Mouse (Mus musculus) neural tube, embryonic 11.5 days (tissue): ENCODE measurements around the gene 1600014C10Rik. TPM values are rescaled to one million over a fixed set of nuclear protein-coding genes. Genes with fewer than 3 reads are reported as not detected.

ENCODE experiments used
- ATAC-seq: fragments of 200-750 bp; cut with Nextera tagmentation; 2 replicates; pipeline ENCODE4 v1.8.0; 2017; ENCODE audit warnings: moderate number of reproducible peaks, mild to moderate bottlenecking, moderate TSS enrichment, moderate library complexity; ENCODE audit not compliant: insufficient read depth, low FRiP score, low TSS enrichment
- DNase-seq: peaks from one replicate; pipeline ENCODE4 v3.0.0-alpha.2; 2015; ENCODE audit warnings: low spot score
- H3K27ac ChIP-seq: fragments of 300-500 bp; sonication (generic); 2 replicates; pipeline ENCODE4 v1.5.1; 2014; ENCODE audit warnings: low read depth, mild to moderate bottlenecking, low read length
- H3K27me3 ChIP-seq: fragments of 300-500 bp; sonication (generic); 2 replicates; pipeline ENCODE4 v1.6.1; 2014; ENCODE audit warnings: mild to moderate bottlenecking, low read length, mixed read lengths; ENCODE audit not compliant: control insufficient read depth, insufficient read depth
- H3K36me3 ChIP-seq: fragments of 300-500 bp; sonication (generic); 2 replicates; pipeline ENCODE4 v1.6.1; 2014; ENCODE audit warnings: mild to moderate bottlenecking, low read length, moderate library complexity, mixed read lengths; ENCODE audit not compliant: control insufficient read depth, insufficient read depth
- H3K4me1 ChIP-seq: fragments of 300-500 bp; sonication (generic); 2 replicates; pipeline ENCODE4 v1.6.1; 2014; ENCODE audit warnings: low read length, mixed read lengths; ENCODE audit not compliant: control insufficient read depth, insufficient read depth
- H3K4me2 ChIP-seq: fragments of 300-500 bp; sonication (generic); 2 replicates; pipeline ENCODE4 v1.6.1; 2014; ENCODE audit warnings: low read depth, mild to moderate bottlenecking, moderate library complexity
- H3K4me3 ChIP-seq: fragments of 300-500 bp; sonication (generic); 2 replicates; pipeline ENCODE4 v1.5.1; 2014; ENCODE audit warnings: low read depth, low read length
- H3K9ac ChIP-seq: fragments of 300-500 bp; sonication (generic); 2 replicates; pipeline ENCODE4 v1.6.1; 2014; ENCODE audit warnings: mild to moderate bottlenecking, low read length
- H3K9me3 ChIP-seq: fragments of 300-500 bp; sonication (generic); 2 replicates; pipeline ENCODE4 v1.6.1; 2016; ENCODE audit warnings: low read length; ENCODE audit not compliant: control insufficient read depth
- WGBS: fragments of 180-500 bp; shearing (Covaris S2); extraction: QIAGEN DNeasy Blood & Tissue Kit; methylation state at CpG from one replicate; pipeline ENCODE4 v1.1.7; 2014; 5-methylcytosine and 5-hydroxymethylcytosine counted together
- polyA plus RNA-seq: library from polyadenylated mRNA; unstranded; fragments of >200 nt; fragmentation: Nextera tagmentation; extraction: Ambion mirVana; gene quantifications from 2 replicates; pipeline ENCODE4 v1.2.1, GENCODE M21; 2014

Gene 1600014C10Rik
- polyA plus RNA-seq, 1 experiment from 2014 or later: 18.3 TPM

GRCm38 (mm10) chr7:38201290-38201658 is 18.3 kb downstream of the 1600014C10Rik start:
- H3K27ac ChIP-seq: no peak overlapping the region
- H3K9ac ChIP-seq: no peak overlapping the region
- ATAC-seq (no peak), DNase-seq (no peak)
- no peaks in the 10 kb centered on the region for H3K9me3 ChIP-seq
- no peak overlapping the region for H3K4me2 ChIP-seq
- no peaks in the 10 kb centered on the region for H3K27me3 ChIP-seq
- 0 out of 2 replicates have a peak, but pooled peaks cover 2% of the 10 kb centered on the region for H3K4me1 ChIP-seq
- 46% methylated on average over 3 of the region's 3 CpGs for WGBS
- no peaks in the 10 kb centered on the region for H3K36me3 ChIP-seq
- H3K4me3 ChIP-seq: no peak overlapping the region

- Histone ChIP-seq H3K36me3 (no peaks in the 10 kb centered on the region), H3K27me3 (no peaks in the 10 kb centered on the region), H3K9me3 (no peaks in the 10 kb centered on the region), H3K4me2 (no peak overlapping the region), H3K27ac (no peak overlapping the region), H3K4me1 (0 out of 2 replicates have a peak, but pooled peaks cover 2% of the 10 kb centered on the region), H3K4me3 (no peak overlapping the region), H3K9ac (no peak overlapping the region)
- WGBS: 89% methylated on average over 6 of the region's 6 CpGs
- ATAC-seq (no peak), DNase-seq (no peak)
Measured at GRCm38 (mm10) chr7:38204314-38204713, 21.3 kb downstream of the 1600014C10Rik start.

GRCm38 (mm10) chr7:38205801-38206200 is 22.8 kb downstream of the 1600014C10Rik start:
- Histone ChIP-seq H3K36me3 (no peaks in the 10 kb centered on the region), H3K9me3 (no peaks in the 10 kb centered on the region), H3K9ac (no peak overlapping the region), H3K4me2 (no peak overlapping the region), H3K27me3 (no peaks in the 10 kb centered on the region), H3K4me1 (0 out of 2 replicates have a peak, but pooled peaks cover under 1% of the 10 kb centered on the region), H3K27ac (no peak overlapping the region), H3K4me3 (no peak overlapping the region)
- ATAC-seq: no peak
- no peak for DNase-seq
- WGBS: 36% methylated on average over 2 of the region's 2 CpGs

GRCm38 (mm10) chr7:38206564-38206963 is 23.5 kb downstream of the 1600014C10Rik start:
- DNase-seq (no peak), ATAC-seq (no peak)
- no peak overlapping the region for H3K4me2 ChIP-seq
- H3K4me1 ChIP-seq: no peaks in the 10 kb centered on the region
- no peaks in the 10 kb centered on the region for H3K9me3 ChIP-seq
- H3K27ac ChIP-seq: no peak overlapping the region
- H3K36me3 ChIP-seq: no peaks in the 10 kb centered on the region
- no peak overlapping the region for H3K4me3 ChIP-seq
- no peak overlapping the region for H3K9ac ChIP-seq
- no peaks in the 10 kb centered on the region for H3K27me3 ChIP-seq
- WGBS: 82% methylated on average over 3 of the region's 3 CpGs

GRCm38 (mm10) chr7:38208969-38209368 is 26.0 kb downstream of the 1600014C10Rik start:
- no peaks in the 10 kb centered on the region for H3K4me1 ChIP-seq
- no peaks in the 10 kb centered on the region for H3K9me3 ChIP-seq
- H3K4me3 ChIP-seq: no peak overlapping the region
- H3K36me3 ChIP-seq: no peaks in the 10 kb centered on the region
- DNase-seq (no peak), ATAC-seq (no peak)
- H3K9ac ChIP-seq: no peak overlapping the region
- H3K27me3 ChIP-seq: no peaks in the 10 kb centered on the region
- no peak overlapping the region for H3K4me2 ChIP-seq
- H3K27ac ChIP-seq: no peak overlapping the region
- WGBS: 77% methylated on average over 3 of the region's 3 CpGs

- Histone ChIP-seq H3K4me1 (no peaks in the 10 kb centered on the region), H3K27ac (no peak overlapping the region), H3K27me3 (no peaks in the 10 kb centered on the region), H3K4me3 (no peak overlapping the region), H3K36me3 (no peaks in the 10 kb centered on the region), H3K9me3 (no peaks in the 10 kb centered on the region), H3K9ac (no peak overlapping the region), H3K4me2 (no peak overlapping the region)
- ATAC-seq: no peak
- DNase-seq: no peak
- WGBS: 74% methylated on average over 11 of the region's 11 CpGs
Measured at GRCm38 (mm10) chr7:38209478-38210152, 26.6 kb downstream of the 1600014C10Rik start.

GRCm38 (mm10) chr7:38212651-38213062 is 29.6 kb downstream of the 1600014C10Rik start:
- no peak overlapping the region for H3K4me2 ChIP-seq
- H3K9me3 ChIP-seq: no peaks in the 10 kb centered on the region
- WGBS: 64% methylated on average over 3 of the region's 3 CpGs
- no peak overlapping the region for H3K4me3 ChIP-seq
- no peaks in the 10 kb centered on the region for H3K4me1 ChIP-seq
- DNase-seq (no peak), ATAC-seq (no peak)
- no peak overlapping the region for H3K9ac ChIP-seq
- H3K36me3 ChIP-seq: no peaks in the 10 kb centered on the region
- no peaks in the 10 kb centered on the region for H3K27me3 ChIP-seq
- no peak overlapping the region for H3K27ac ChIP-seq

GRCm38 (mm10) chr7:38214473-38215214 is 31.6 kb downstream of the 1600014C10Rik start:
- Histone ChIP-seq H3K4me1 (no peaks in the 10 kb centered on the region), H3K4me3 (no peak overlapping the region), H3K9ac (no peak overlapping the region), H3K36me3 (no peaks in the 10 kb centered on the region), H3K27me3 (no peaks in the 10 kb centered on the region), H3K9me3 (no peaks in the 10 kb centered on the region), H3K27ac (no peak overlapping the region), H3K4me2 (no peak overlapping the region)
- 76% methylated on average over 5 of the region's 5 CpGs for WGBS
- DNase-seq (no peak), ATAC-seq (no peak)

- no peak for DNase-seq
- H3K4me1 ChIP-seq: no peaks in the 10 kb centered on the region
- H3K4me3 ChIP-seq: no peak overlapping the region
- H3K9ac ChIP-seq: no peak overlapping the region
- no peaks in the 10 kb centered on the region for H3K9me3 ChIP-seq
- H3K27ac ChIP-seq: no peak overlapping the region
- H3K36me3 ChIP-seq: no peaks in the 10 kb centered on the region
- H3K27me3 ChIP-seq: no peaks in the 10 kb centered on the region
- no peak overlapping the region for H3K4me2 ChIP-seq
- 67% methylated on average over 7 of the region's 7 CpGs for WGBS
- ATAC-seq: no peak
Measured at GRCm38 (mm10) chr7:38215281-38215680, 32.3 kb downstream of the 1600014C10Rik start.
